Mouse (Mus musculus) megakaryocyte, embryonic 14.5 days (primary cell): ENCODE results near the gene Tnni1.

Experiments
- FLI1 ChIP-seq: IDR thresholded peaks from 2 replicates; pipeline ENCODE4 v1.6.1; 2012; ENCODE audit warnings: low read length, inconsistent platforms, mixed read lengths
- GATA1 ChIP-seq: IDR thresholded peaks from 3 replicates; pipeline ENCODE4 v1.6.1; 2012; ENCODE audit warnings: mixed read lengths, low read length, inconsistent platforms, borderline replicate concordance

DNA sequence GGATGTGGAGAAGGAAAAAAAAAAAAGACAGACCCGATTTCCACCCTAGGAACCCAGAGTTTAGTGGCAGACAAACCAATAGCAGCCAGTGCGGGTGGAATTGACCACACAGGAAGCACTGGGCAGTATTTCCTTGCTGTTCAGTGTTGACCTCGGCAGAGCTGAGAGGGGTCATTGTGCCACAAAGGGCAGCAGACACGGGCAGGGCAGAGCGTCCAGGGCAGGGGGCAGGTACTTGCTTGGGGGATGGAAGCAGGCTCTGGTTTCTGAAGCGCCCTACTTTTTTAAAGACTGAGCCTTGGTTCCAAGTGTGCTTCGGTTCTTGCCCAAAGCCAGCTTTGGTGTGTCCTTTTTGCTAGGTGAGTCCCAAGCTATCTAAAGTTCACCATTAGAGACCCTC lies 9.0 kb upstream of the Tnni1 start:
- TF ChIP-seq GATA1 = no peak
- no peak for TF ChIP-seq FLI1
